Mouse (Mus musculus) liver, postnatal 0 days (tissue): ENCODE data around the gene Bpi. TPM values are rescaled to one million over a fixed set of nuclear protein-coding genes. Genes with fewer than 3 reads are reported as not detected.

Experiments used
- ATAC-seq: fragments of 200-750 bp; cut with Nextera tagmentation; 2 replicates; pipeline ENCODE4 v1.8.0; 2017; ENCODE audit warnings: mild to moderate bottlenecking, moderate library complexity
- DNase-seq: peaks from one replicate; pipeline ENCODE4 v3.0.0-alpha.2; 2016
- H3K27ac ChIP-seq: fragments of 300-500 bp; sonication (generic); 2 replicates; pipeline ENCODE4 v1.5.1; 2014; ENCODE audit warnings: antibody characterized with exemption, moderate library complexity, mild to moderate bottlenecking, low read depth
- H3K27me3 ChIP-seq: fragments of 300-500 bp; sonication (generic); 2 replicates; pipeline ENCODE4 v1.6.1; 2014; ENCODE audit warnings: low read length, control low read depth, mixed read lengths; ENCODE audit not compliant: insufficient read depth
- H3K36me3 ChIP-seq: fragments of 300-500 bp; sonication (generic); replicated peaks from 2 replicates; pipeline ENCODE4 v1.6.1; 2014; ENCODE audit warnings: mild to moderate bottlenecking, control low read depth, low read length, moderate library complexity, mixed read lengths; ENCODE audit not compliant: insufficient read depth
- H3K4me1 ChIP-seq: fragments of 300-500 bp; sonication (generic); 2 replicates; pipeline ENCODE4 v1.6.1; 2014; ENCODE audit warnings: antibody characterized with exemption, mild to moderate bottlenecking, control low read depth; ENCODE audit not compliant: insufficient read depth
- H3K4me2 ChIP-seq: fragments of 300-500 bp; sonication (generic); 2 replicates; pipeline ENCODE4 v1.6.1; 2014; ENCODE audit warnings: low read depth, mild to moderate bottlenecking, low read length, moderate library complexity, mixed read lengths
- H3K4me3 ChIP-seq: fragments of 300-500 bp; sonication (generic); 2 replicates; pipeline ENCODE4 v1.5.1; 2014; ENCODE audit warnings: low read depth, low read length
- H3K9ac ChIP-seq: fragments of 300-500 bp; sonication (generic); replicated peaks from 2 replicates; pipeline ENCODE4 v1.6.1; 2014; ENCODE audit warnings: mild to moderate bottlenecking, moderate library complexity
- H3K9me3 ChIP-seq: fragments of 300-500 bp; sonication (generic); 2 replicates; pipeline ENCODE4 v1.6.1; 2016; ENCODE audit warnings: mild to moderate bottlenecking, control low read depth, low read length, mixed read lengths
- CTCF ChIP-seq: sonication (generic); IDR thresholded peaks from 2 replicates; pipeline ENCODE4 v1.5.1; 2016; ENCODE audit warnings: antibody characterized with exemption, low read depth
- EP300 ChIP-seq: IDR thresholded peaks from 2 replicates; pipeline ENCODE4 v1.6.1; 2016; ENCODE audit warnings: antibody characterized with exemption, low read depth, mild to moderate bottlenecking
- WGBS: fragments of 180-500 bp; shearing (Covaris S2); extraction: QIAGEN DNeasy Blood & Tissue Kit; methylation state at CpG from one replicate; pipeline ENCODE4 v1.1.7; 2014; ENCODE audit not compliant: insufficient replicate concordance; 5-methylcytosine and 5-hydroxymethylcytosine counted together
- polyA plus RNA-seq: library from polyadenylated mRNA; unstranded; fragments of >200 nt; fragmentation: Nextera tagmentation; extraction: Ambion mirVana; gene quantifications from 2 replicates; pipeline ENCODE4 v1.2.1, GENCODE M21; 2015

The Bpi gene
- polyA plus RNA-seq, 1 experiment from 2014 or later = not detected

GRCm38 (mm10) chr2:158264877-158265276 is 7.0 kb downstream of the Bpi start:
- H3K4me1 ChIP-seq = no peaks in the 10 kb centered on the region
- DNase-seq = no peak
- no peak overlapping the region for H3K4me3 ChIP-seq
- WGBS = 64% methylated on average over 3 of the region's 3 CpGs
- H3K27ac ChIP-seq = no peak overlapping the region
- no peak for TF ChIP-seq EP300
- TF ChIP-seq CTCF = no peak
- no peak for ATAC-seq
- no peaks in the 10 kb centered on the region for H3K36me3 ChIP-seq
- no peak overlapping the region for H3K4me2 ChIP-seq
- H3K9me3 ChIP-seq = no peaks in the 10 kb centered on the region
- no peak overlapping the region for H3K9ac ChIP-seq
- H3K27me3 ChIP-seq = no peaks in the 10 kb centered on the region

GRCm38 (mm10) chr2:158270017-158270416 is 12.1 kb downstream of the Bpi start:
- no peak for TF ChIP-seq CTCF
- TF ChIP-seq EP300 = no peak
- no peaks in the 10 kb centered on the region for H3K27me3 ChIP-seq
- H3K36me3 ChIP-seq = no peaks in the 10 kb centered on the region
- H3K4me2 ChIP-seq = no peak overlapping the region
- WGBS = 75% methylated on average over 8 of the region's 8 CpGs
- H3K4me1 ChIP-seq = no peaks in the 10 kb centered on the region
- H3K9me3 ChIP-seq = no peaks in the 10 kb centered on the region
- DNase-seq (no peak), ATAC-seq (no peak)
- no peak overlapping the region for H3K9ac ChIP-seq
- no peak overlapping the region for H3K4me3 ChIP-seq
- H3K27ac ChIP-seq = no peak overlapping the region

DNA sequence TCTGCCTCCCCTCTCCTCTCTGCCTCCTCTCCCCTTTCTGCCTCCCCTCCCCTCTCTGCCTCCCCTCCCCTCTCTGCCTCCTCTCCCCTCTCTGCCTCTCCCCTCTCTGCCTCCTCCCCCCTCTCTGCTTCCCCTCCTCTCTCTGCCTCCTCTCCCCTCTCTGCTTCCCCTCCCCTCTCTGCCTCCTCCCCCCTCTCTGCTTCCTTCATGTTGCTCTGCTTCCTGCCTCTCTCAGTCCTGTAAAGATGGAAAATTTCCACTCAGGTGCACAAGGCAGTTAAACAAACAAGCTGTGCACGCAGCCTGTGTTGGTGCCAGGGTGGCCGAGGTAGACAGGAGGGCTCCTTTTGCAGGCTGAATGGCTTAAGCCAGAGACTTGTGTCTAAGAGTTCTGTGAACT is 15.8 kb downstream of the Bpi start:
- Histone ChIP-seq H3K4me2 (no peak overlapping the region), H3K4me1 (no peaks in the 10 kb centered on the region), H3K27me3 (no peaks in the 10 kb centered on the region), H3K4me3 (no peak overlapping the region), H3K27ac (no peak overlapping the region), H3K9me3 (no peaks in the 10 kb centered on the region), H3K9ac (no peak overlapping the region), H3K36me3 (no peaks in the 10 kb centered on the region)
- 22% methylated on average over 2 of the region's 2 CpGs for WGBS
- ATAC-seq (no peak), DNase-seq (no peak)
- TF ChIP-seq CTCF = no peak

- H3K9ac ChIP-seq = no peak overlapping the region
- TF ChIP-seq EP300 (no peak), CTCF (peak; percentile 47)
- no peaks in the 10 kb centered on the region for H3K27me3 ChIP-seq
- no peaks in the 10 kb centered on the region for H3K9me3 ChIP-seq
- ATAC-seq (no peak), DNase-seq (peak; percentile 32)
- H3K36me3 ChIP-seq = no peaks in the 10 kb centered on the region
- no peak overlapping the region for H3K27ac ChIP-seq
- no peak overlapping the region for H3K4me3 ChIP-seq
- no peaks in the 10 kb centered on the region for H3K4me1 ChIP-seq
- no peak overlapping the region for H3K4me2 ChIP-seq
- 87% methylated on average over 3 of the region's 3 CpGs for WGBS
Measured at GRCm38 (mm10) chr2:158275349-158275748, 17.5 kb downstream of the Bpi start.

- no peaks in the 10 kb centered on the region for H3K4me1 ChIP-seq
- H3K36me3 ChIP-seq = no peaks in the 10 kb centered on the region
- no peaks in the 10 kb centered on the region for H3K27me3 ChIP-seq
- H3K4me3 ChIP-seq = no peak overlapping the region
- ATAC-seq (no peak), DNase-seq (no peak)
- H3K4me2 ChIP-seq = no peak overlapping the region
- 72% methylated on average over 4 of the region's 4 CpGs for WGBS
- H3K9me3 ChIP-seq = no peaks in the 10 kb centered on the region
- H3K27ac ChIP-seq = no peak overlapping the region
- H3K9ac ChIP-seq = no peak overlapping the region
- TF ChIP-seq CTCF (no peak), EP300 (no peak)
Measured at GRCm38 (mm10) chr2:158275811-158276210, 17.9 kb downstream of the Bpi start.

GRCm38 (mm10) chr2:158276451-158276850 is 18.6 kb downstream of the Bpi start:
- ATAC-seq (no peak), DNase-seq (no peak)
- Histone ChIP-seq H3K36me3 (no peaks in the 10 kb centered on the region), H3K4me1 (no peaks in the 10 kb centered on the region), H3K27ac (no peak overlapping the region), H3K27me3 (no peaks in the 10 kb centered on the region), H3K4me3 (no peak overlapping the region), H3K9ac (no peak overlapping the region), H3K9me3 (no peaks in the 10 kb centered on the region), H3K4me2 (no peak overlapping the region)
- TF ChIP-seq CTCF (no peak), EP300 (no peak)
- 75% methylated on average over 6 of the region's 6 CpGs for WGBS

- ATAC-seq = peak; percentile 48
- H3K9me3 ChIP-seq = no peaks in the 10 kb centered on the region
- H3K4me2 ChIP-seq = no peak overlapping the region
- no peaks in the 10 kb centered on the region for H3K4me1 ChIP-seq
- no peak for DNase-seq
- no peak overlapping the region for H3K27ac ChIP-seq
- H3K9ac ChIP-seq = no peak overlapping the region
- H3K4me3 ChIP-seq = no peak overlapping the region
- 75% methylated on average over 4 of the region's 4 CpGs for WGBS
- TF ChIP-seq EP300 = no peak
- no peak for TF ChIP-seq CTCF
- H3K36me3 ChIP-seq = no peaks in the 10 kb centered on the region
- H3K27me3 ChIP-seq = no peaks in the 10 kb centered on the region
Measured at GRCm38 (mm10) chr2:158276878-158277277, 19.0 kb downstream of the Bpi start.
